Mouse (Mus musculus) heart, adult 11 months (tissue): ENCODE measurements around the gene Olfr148.

Source experiments
- DNase-seq: peaks from one replicate; pipeline ENCODE4 v3.0.0; 2022

The Olfr148 gene

GRCm38 (mm10) chr9:39610355-39610754, at the start of gene Olfr148:
TSS of gene Olfr148 (plus strand) at chr9:39610655.
- DNase-seq = no peak

DNA sequence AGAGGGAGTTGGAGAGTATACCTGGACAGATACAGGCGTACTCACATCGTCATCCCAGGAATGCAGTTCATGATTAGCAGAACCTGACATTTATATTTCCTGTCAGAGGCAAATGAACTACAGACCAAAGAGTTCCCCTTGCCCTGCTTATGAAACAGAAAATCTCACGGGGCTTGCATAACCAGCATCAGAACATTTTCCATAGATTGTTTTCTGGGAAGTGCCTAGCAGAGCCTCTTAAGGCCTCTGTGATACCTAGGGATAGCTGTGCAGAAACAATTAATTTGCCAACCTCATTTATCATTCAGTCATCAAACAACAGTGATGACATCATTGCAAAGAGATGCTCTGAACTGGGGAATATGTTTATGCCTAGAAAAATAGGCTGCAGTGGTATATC, 35.0 kb upstream of the Olfr148 start, which contains the start of gene Olfr959:
Olfr959 (minus strand) TSS at position 101 of the 400 bp plus-strand sequence.
- no peak for DNase-seq

DNA sequence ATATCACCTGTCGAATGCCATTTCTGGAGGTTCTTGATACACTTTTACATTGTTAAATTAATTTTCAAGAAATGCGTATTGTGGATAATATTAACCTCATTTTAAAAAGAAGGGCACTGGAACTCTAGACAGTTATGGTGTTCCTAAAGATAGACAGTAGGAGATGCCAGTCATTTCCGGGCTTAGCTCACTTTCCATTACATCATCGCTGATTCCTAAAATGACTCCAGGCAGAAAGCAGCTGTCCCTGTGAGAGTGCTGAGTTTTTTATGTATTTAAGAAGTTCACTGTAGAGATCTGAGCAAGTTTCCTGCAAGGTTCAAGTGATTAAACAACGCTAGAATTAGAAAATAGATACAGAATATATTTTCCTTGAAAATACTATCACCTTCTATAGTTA, 33.4 kb upstream of the Olfr148 start:
- DNase-seq = no peak

GRCm38 (mm10) chr9:39602536-39603332, 7.7 kb upstream of the Olfr148 start:
- no peak for DNase-seq

DNA sequence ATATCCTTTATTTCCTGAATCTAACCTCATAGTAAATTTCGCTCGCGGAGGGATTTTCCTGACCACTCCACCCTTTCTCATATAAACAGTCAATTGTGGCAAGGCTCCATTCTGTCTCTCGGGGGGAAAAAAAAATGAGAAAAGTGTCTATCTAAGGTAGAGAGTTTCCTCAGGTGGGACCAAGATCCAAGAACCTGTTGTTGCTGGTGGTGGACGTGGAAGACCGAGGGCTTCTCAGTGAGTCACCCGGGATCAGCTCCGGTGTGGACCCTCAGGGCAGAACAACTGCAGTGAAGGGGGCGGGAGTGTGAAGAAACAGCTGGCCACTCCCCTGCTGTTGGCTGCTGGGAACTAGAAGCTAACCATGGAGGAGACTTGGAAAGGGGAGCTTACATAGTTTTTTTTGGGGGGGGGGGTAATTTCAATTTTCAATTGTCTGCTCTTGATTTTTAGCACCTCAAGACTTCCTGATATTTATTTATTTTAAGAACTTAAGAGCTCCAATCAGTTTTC, 7.1 kb upstream of the Olfr148 start:
- DNase-seq = no peak

- no peak for DNase-seq
Observed at GRCm38 (mm10) chr9:39603999-39604453, 6.4 kb upstream of the Olfr148 start, which contains the start of gene AW551984. TSS of gene AW551984 (minus strand) at chr9:39604403.

DNA sequence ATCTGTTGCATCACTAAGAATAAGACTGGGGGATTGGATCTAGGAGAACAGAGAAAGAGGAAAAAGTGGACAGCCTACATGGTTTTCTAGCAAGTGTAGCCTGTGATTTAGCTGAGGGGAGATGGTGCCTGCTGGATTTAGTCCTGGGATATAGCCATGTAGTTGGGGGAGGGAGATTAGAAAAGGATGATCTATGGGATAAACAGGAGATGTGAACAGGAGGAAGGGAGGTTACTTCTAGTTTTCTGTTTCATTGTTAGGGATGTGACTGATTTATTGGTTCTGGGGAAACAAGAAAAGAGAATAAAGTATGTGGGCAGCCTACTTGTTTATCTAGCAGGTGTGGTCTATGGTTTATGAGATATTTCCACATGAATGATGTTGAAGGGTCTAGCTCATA, 2.0 kb upstream of the Olfr148 start:
- no peak for DNase-seq

GRCm38 (mm10) chr9:39611953-39612352, 1.5 kb downstream of the Olfr148 start:
- DNase-seq = no peak

DNA sequence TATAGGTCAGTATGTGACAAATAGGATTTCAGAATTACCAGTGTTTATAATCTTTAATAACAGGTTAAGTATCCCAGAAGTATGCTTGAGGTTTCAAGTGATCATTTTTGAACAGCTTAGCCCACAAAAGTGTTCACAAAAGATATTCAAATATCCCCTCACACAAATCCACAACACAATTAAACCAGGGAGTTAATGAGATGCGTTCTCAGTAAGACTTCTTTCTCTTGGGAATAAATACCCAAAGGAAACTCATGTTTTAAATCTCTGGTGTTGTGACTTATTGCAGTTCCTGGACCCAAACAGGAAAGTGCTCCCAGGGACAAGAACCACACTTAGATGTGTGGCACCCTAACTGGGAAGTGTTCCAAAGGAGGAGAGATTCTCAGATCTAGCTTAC, 10.6 kb downstream of the Olfr148 start, which contains the start of gene Olfr960:
Olfr960 (plus strand) TSS at position 301 of the 400 bp plus-strand sequence.
- no peak for DNase-seq

- no peak for DNase-seq
Observed at GRCm38 (mm10) chr9:39623783-39624182, 13.3 kb downstream of the Olfr148 start.

- peak; percentile 44 for DNase-seq
Observed at GRCm38 (mm10) chr9:39624711-39625110, 14.3 kb downstream of the Olfr148 start.

DNA sequence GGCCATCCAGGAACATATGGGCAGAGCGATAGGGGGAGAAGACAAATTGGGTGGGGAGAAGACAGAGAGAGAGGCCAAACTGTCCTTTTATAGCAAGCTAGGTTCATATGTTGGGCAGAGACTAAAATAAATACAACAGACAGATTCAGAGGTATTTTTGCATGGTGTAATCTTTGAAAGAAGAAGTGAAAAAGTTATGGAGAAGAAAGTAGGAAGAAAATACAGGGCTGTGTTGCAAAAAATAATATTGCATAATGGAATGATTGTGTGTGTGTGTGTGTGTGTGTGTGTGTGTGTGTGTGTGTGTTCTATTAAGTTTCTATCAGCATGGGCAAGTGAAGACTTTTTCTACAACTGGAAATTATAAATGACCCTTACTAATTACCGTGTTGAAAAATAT, 18.6 kb downstream of the Olfr148 start:
- DNase-seq = no peak

DNA sequence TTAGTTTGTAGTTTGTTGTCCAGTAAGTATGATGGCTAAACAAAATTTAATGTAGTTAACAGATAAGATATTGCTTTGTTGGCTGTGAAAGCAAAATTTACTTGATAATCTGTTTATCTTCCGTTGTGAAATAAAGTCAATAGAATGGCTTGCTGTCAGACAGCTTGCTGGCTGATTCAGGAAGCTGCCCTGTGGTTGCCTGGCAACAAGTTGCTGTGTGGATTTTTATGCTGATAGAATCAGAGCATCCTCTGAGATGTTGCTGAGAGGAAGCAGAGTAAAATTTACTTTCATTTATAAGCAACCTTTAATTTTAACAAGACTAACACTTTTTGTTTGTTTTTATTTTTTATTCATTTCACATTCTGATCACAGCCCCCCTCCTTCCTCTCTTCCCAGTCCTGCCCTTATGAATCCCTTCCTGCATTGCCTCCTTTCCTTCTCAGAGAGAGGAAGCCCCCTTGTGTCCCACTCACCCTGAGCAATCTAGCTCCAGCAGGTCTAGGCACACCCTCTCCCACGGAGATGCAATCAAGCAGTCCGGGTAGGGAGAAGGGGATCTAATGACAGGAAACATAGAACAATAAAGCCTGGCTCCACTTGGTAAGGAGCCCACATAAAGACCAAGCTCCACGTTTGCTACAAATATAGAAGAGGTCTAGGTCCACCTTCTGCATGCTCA, 23.6 kb downstream of the Olfr148 start:
- DNase-seq = peak; percentile 52

DNA sequence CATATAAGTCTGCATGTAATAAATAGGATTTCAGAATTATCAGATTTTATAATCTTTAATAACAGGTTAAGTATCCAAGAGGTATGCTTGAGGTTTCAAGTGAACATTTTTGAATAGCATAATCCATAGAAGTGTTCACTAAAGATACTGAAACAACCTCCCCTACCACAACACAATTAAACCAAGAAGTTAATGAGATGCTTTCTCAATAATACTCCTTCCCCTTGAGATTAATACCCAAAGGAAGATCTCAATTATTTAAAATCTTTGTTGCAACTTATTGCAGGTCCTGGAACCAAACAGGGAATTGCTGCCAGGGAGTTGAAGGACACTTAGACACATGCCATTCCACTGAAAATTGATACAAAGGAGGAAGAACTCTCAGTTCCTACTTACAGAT, 34.3 kb downstream of the Olfr148 start, which contains the start of gene Olfr961:
Olfr961 (plus strand) TSS at position 301 of the 400 bp plus-strand sequence.
- DNase-seq = no peak

DNA sequence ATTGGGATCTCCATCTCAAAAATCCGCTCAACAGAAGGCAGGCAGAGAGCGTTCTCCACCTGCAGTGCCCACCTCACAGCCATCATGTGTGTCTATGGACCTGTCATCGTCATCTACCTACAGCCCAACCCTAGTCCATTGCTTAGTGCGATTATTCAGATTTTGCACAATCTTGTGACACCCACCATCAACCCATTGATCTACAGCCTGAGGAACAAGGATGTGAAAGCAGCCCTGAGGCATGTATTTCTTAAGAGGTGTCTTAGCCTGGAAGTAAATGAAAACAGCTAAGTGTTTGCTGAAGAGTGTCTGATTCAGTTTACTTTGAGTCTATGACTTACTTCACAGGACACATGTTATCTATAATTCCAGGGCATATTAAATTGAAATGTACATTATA, 36.9 kb downstream of the Olfr148 start:
- DNase-seq = no peak

DNA sequence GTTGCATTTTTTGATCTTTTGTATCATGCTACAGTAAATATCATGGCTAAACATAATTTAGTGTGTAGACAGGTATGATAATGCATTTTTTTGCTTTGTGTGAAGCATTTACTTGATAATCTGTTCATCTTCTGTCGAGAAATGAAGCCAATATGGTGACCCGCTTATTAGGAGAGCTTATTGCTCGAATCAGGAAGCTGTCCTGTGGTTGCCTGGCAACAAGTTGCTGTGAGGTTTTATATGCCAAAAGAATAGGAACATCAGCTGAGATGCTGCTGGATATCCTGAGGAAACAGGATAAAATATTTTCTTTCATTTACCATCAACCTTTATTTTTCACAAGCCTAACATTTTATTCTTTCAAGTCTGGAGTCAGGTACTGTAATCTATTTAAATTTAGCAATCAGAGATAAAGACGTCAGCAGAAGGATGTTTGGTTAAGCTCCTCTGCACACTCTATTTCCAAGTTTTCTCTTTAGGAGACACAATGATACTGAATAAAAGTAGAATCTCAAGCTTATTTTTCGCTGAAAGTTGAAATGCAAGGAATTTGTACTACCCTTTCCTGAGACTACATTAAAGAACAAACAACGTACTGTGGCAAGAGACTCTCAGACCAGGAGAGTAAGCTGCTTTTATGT, 44.4 kb downstream of the Olfr148 start:
- DNase-seq = no peak
